Mouse (Mus musculus): ENCODE data around the gene Prdm4. TPM values are rescaled to one million over a fixed set of nuclear protein-coding genes. Genes with fewer than 3 reads are reported as not detected.
A peak's percentile ranks its signal among the peaks of the same experiment; 100 is the strongest.

Prdm4 gene
- total RNA-seq, 2 experiments from 2014 or later = 17.5 to 28.9 TPM

- ATAC-seq (replicated peaks; ENCODE audit: poor library complexity, severe bottlenecking) = peak; percentile 62
Measured at GRCm38 (mm10) chr10:85873861-85874544, 42.9 kb downstream of the Prdm4 start.

GRCm38 (mm10) chr10:85872479-85872773 lies 44.5 kb downstream of the Prdm4 start:
- peak; percentile 38 for ATAC-seq (replicated peaks; ENCODE audit: poor library complexity, severe bottlenecking)

DNA sequence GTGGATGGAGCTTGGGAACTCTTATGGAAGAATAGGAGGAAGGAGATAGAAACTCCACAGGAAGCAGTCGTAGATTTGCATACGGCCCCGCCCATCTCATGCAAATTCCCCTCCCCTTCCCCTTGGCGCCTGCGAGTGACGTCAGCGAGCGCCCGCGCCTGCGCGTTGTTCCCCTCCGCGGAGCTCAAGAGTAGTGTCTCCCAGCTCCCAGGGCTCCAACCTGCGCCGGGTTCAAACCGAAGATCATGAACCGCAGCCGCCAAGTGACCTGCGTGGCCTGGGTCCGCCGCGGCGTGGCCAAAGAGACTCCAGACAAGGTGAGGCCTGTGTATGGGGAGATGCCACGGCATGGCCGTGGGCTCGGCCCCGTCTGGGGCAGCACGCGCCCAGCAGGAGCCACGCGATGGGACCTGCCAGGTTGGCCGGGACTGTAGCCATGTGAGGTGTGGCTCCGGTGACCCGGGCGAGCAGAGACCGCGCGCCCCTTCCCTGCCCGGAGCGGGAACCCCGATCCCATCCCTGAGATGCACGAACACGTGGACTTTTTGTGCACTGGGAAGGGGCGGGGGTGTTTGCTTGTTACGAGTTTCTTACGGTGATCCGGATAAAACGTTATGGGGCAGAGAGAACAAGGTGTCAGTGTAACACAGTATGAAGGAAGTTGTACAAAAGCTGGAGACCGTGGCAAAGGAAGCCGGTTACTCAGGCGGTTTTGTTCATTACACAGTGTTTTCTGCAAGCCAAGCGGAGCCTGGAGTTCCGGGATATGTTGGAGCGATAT lies 45.1 kb downstream of the Prdm4 start:
- peak; percentile 86 for ATAC-seq (replicated peaks; ENCODE audit: poor library complexity, severe bottlenecking)

- no peak for ATAC-seq (replicated peaks; ENCODE audit: poor library complexity, severe bottlenecking)
Measured at GRCm38 (mm10) chr10:85846105-85846862, 70.7 kb downstream of the Prdm4 start.

Other genes starting within 250 kb of the Prdm4 start
- 46.8 and 51.1 TPM in 2 replicates for gene Pwp1, start 87.6 kb downstream of the Prdm4 start, total RNA-seq (2014; fragmentation: Nextera tagmentation)
- gene Pwp1, start 87.6 kb downstream of the Prdm4 start, total RNA-seq (2017) = 78.9 and 81.5 TPM in 2 replicates
- gene Ascl4, start 10.5 kb upstream of the Prdm4 start, total RNA-seq (2014; fragmentation: Nextera tagmentation) = not detected in 2 replicates
- gene Ascl4, start 10.5 kb upstream of the Prdm4 start, total RNA-seq (2017) = not detected in 2 replicates
- 94.9 and 119 TPM in 2 replicates for gene Rtcb, start 40.7 kb upstream of the Prdm4 start, total RNA-seq (2014; fragmentation: Nextera tagmentation)
- gene Rtcb, start 40.7 kb upstream of the Prdm4 start, total RNA-seq (2017) = 171 and 187 TPM in 2 replicates
- gene Bpifc, start 94.8 kb upstream of the Prdm4 start, total RNA-seq (2014; fragmentation: Nextera tagmentation) = 0.67 and 5.4 TPM in 2 replicates
- gene Bpifc, start 94.8 kb upstream of the Prdm4 start, total RNA-seq (2017) = 0.86 and 1.8 TPM in 2 replicates
- gene Fbxo7, start 104.8 kb upstream of the Prdm4 start, total RNA-seq (2014; fragmentation: Nextera tagmentation) = 23.4 and 35.9 TPM in 2 replicates
- 16.8 and 24.3 TPM in 2 replicates for gene Fbxo7, start 104.8 kb upstream of the Prdm4 start, total RNA-seq (2017)

All from granulocyte monocyte progenitor cell, adult 5-6 weeks (primary cell).